Mouse (Mus musculus): ENCODE results near the gene Ucp3.
"Not testable (repeated sequence)": the region's sequence is repeated elsewhere in the genome, so short reads cannot be mapped to it uniquely, and the experiment has no call there.

The Ucp3 gene

GRCm38 (mm10) chr7:100474680-100475079 is 1.9 kb downstream of the Ucp3 start:
- no peak for DNase-seq

- DNase-seq, result no peak
Observed at GRCm38 (mm10) chr7:100479100-100479822, 6.5 kb downstream of the Ucp3 start.

- no peak for DNase-seq
Observed at GRCm38 (mm10) chr7:100479823-100480164, 7.0 kb downstream of the Ucp3 start.

- DNase-seq, result no peak
Observed at GRCm38 (mm10) chr7:100480175-100480574, 7.4 kb downstream of the Ucp3 start.

- not testable (repeated sequence) for DNase-seq
Observed at GRCm38 (mm10) chr7:100482046-100482445, 9.3 kb downstream of the Ucp3 start.

GRCm38 (mm10) chr7:100484493-100484892 is 11.7 kb downstream of the Ucp3 start:
- no peak for DNase-seq

- no peak for DNase-seq
Observed at GRCm38 (mm10) chr7:100487301-100487700, 14.5 kb downstream of the Ucp3 start.

- DNase-seq, result no peak
Observed at GRCm38 (mm10) chr7:100488474-100489048, 15.8 kb downstream of the Ucp3 start.

- DNase-seq, result peak; percentile 22 to 41
Observed at GRCm38 (mm10) chr7:100492391-100493116, 19.8 kb downstream of the Ucp3 start.

- DNase-seq, result peak; percentile 96 to 99
Observed at GRCm38 (mm10) chr7:100493117-100493483, 20.3 kb downstream of the Ucp3 start, which contains the start of gene Ucp2. Ucp2 (plus strand) TSS chr7:100493337.

GRCm38 (mm10) chr7:100493484-100494414 is 21.0 kb downstream of the Ucp3 start:
- peak; percentile 30 to 46 for DNase-seq

GRCm38 (mm10) chr7:100494415-100494831 is 21.6 kb downstream of the Ucp3 start:
- peak; percentile 26 to 37 for DNase-seq

- DNase-seq, result no peak
Observed at GRCm38 (mm10) chr7:100495042-100495441, 22.3 kb downstream of the Ucp3 start.

- peak; percentile 71 to 84 for DNase-seq
Observed at GRCm38 (mm10) chr7:100495581-100496251, 22.9 kb downstream of the Ucp3 start.

GRCm38 (mm10) chr7:100496371-100496770 is 23.6 kb downstream of the Ucp3 start:
- no peak for DNase-seq

- peak; percentile 9 to 10 for DNase-seq
Observed at GRCm38 (mm10) chr7:100496791-100497190, 24.0 kb downstream of the Ucp3 start.

- no peak for DNase-seq
Observed at GRCm38 (mm10) chr7:100497402-100497801, 24.6 kb downstream of the Ucp3 start.

- peak in 1 of 2 experiments; percentile 12 for DNase-seq
Observed at GRCm38 (mm10) chr7:100497982-100498381, 25.2 kb downstream of the Ucp3 start.

GRCm38 (mm10) chr7:100499465-100499864 is 26.7 kb downstream of the Ucp3 start:
- no peak for DNase-seq

GRCm38 (mm10) chr7:100500276-100500977 is 27.6 kb downstream of the Ucp3 start:
- DNase-seq, result peak; percentile 34 to 40

Measured in spleen, adult 18-20 months (tissue).